Mouse (Mus musculus) bone marrow, adult 2 months (tissue): ENCODE measurements around the gene Cenps. TPM values are rescaled to one million over a fixed set of nuclear protein-coding genes. Genes with fewer than 3 reads are reported as not detected.
A peak's percentile ranks its signal among the peaks of the same experiment; 100 is the strongest.

Experiments
- H3K27ac ChIP-seq: fragments of 200-500 bp; 2 replicates; pipeline ENCODE4 v1.5.1; 2012; ENCODE audit warnings: low read depth, mild to moderate bottlenecking, control low read depth, inconsistent platforms, low read length; ENCODE audit not compliant: control insufficient read depth, poor library complexity, insufficient read depth
- H3K4me1 ChIP-seq: fragments of 200-500 bp; 2 replicates; pipeline ENCODE4 v1.6.1; 2011; ENCODE audit warnings: low read length; ENCODE audit not compliant: control insufficient read depth, insufficient read depth
- H3K4me3 ChIP-seq: fragments of 200-500 bp; replicated peaks from 2 replicates; pipeline ENCODE3; 2011; ENCODE audit warnings: mild to moderate bottlenecking, low read depth, low read length, control low read depth; ENCODE audit not compliant: control insufficient read depth
- CTCF ChIP-seq: fragments of 200-500 bp; IDR thresholded peaks from 2 replicates; pipeline ENCODE4 v1.5.1; 2011; ENCODE audit warnings: low read length, control low read depth; ENCODE audit not compliant: control insufficient read depth, insufficient read depth
- POLR2A ChIP-seq: fragments of 200-500 bp; IDR thresholded peaks from 2 replicates; pipeline ENCODE4 v1.6.1; 2011; ENCODE audit warnings: low read depth, mild to moderate bottlenecking, control low read depth, low read length, borderline replicate concordance; ENCODE audit not compliant: control insufficient read depth
- WGBS: fragments of 180-500 bp; shearing (Covaris S2); methylation state at CpG from one replicate; pipeline ENCODE4 v1.1.7; 2018; 5-methylcytosine and 5-hydroxymethylcytosine counted together
- polyA plus RNA-seq: library from polyadenylated mRNA; stranded (reverse); fragments of >200 nt; gene quantifications from 2 replicates; pipeline ENCODE4 v1.2.4, GENCODE M21; 2011; ENCODE audit warnings: low replicate concordance; ENCODE audit not compliant: missing spikeins, insufficient read depth, insufficient read length

Gene Cenps
- polyA plus RNA-seq, 1 experiment = 47.8 TPM

GRCm38 (mm10) chr4:149150721-149151120 is 13.3 kb upstream of the Cenps start:
- Histone ChIP-seq H3K27ac (0 out of 2 replicates have a peak overlapping the region, but pooled peaks have one; percentile 35), H3K4me1 (peaks cover 5% of the 10 kb centered on the region; the same call in 1 of the 2 replicates), H3K4me3 (no peak overlapping the region)
- WGBS = 90% methylated on average over 11 of the region's 11 CpGs
- no peak for TF ChIP-seq CTCF

GRCm38 (mm10) chr4:149150256-149150655 is 12.8 kb upstream of the Cenps start:
- WGBS = 80% methylated on average over 11 of the region's 11 CpGs
- no peak for TF ChIP-seq POLR2A
- no peak overlapping the region for H3K4me3 ChIP-seq
- H3K4me1 ChIP-seq = peaks cover 5% of the 10 kb centered on the region; the same call in 1 of the 2 replicates
- H3K27ac ChIP-seq = peak overlapping the region; percentile 35; the same call in 1 of the 2 replicates

- TF ChIP-seq CTCF (no peak), POLR2A (no peak)
- peaks cover 5% of the 10 kb centered on the region; the same call in 1 of the 2 replicates for H3K4me1 ChIP-seq
- WGBS = 81% methylated on average over 7 of the region's 7 CpGs
- no peak overlapping the region for H3K27ac ChIP-seq
- H3K4me3 ChIP-seq = no peak overlapping the region
These were observed 12.2 kb upstream of the Cenps start for GRCm38 (mm10) chr4:149149611-149150010.

- TF ChIP-seq CTCF = no peak
- no peak for TF ChIP-seq POLR2A
- no peak overlapping the region for H3K4me3 ChIP-seq
- peak overlapping the region; percentile 43 for H3K27ac ChIP-seq
- peaks cover 5% of the 10 kb centered on the region; the same call in 1 of the 2 replicates for H3K4me1 ChIP-seq
- WGBS = 53% methylated on average over 9 of the region's 9 CpGs
These were observed 11.8 kb upstream of the Cenps start for GRCm38 (mm10) chr4:149149196-149149595.

- TF ChIP-seq POLR2A (no peak), CTCF (no peak)
- WGBS = 42% methylated on average over 4 of the region's 4 CpGs
These were observed 10.7 kb upstream of the Cenps start for GRCm38 (mm10) chr4:149148084-149148483.

GRCm38 (mm10) chr4:149147528-149147927 is 10.1 kb upstream of the Cenps start:
- H3K4me3 ChIP-seq = no peak overlapping the region
- 43% methylated on average over 7 of the region's 7 CpGs for WGBS

More at GRCm38 (mm10) chr4:149148084-149148483, 10.7 kb upstream of the Cenps start:
- H3K27ac ChIP-seq = peak overlapping the region; percentile 86
- H3K4me1 ChIP-seq = peaks cover 5% of the 10 kb centered on the region; the same call in 1 of the 2 replicates
- H3K4me3 ChIP-seq = no peak overlapping the region

GRCm38 (mm10) chr4:149145151-149145550 is 7.7 kb upstream of the Cenps start:
- H3K4me3 ChIP-seq = no peak overlapping the region
- no peak overlapping the region for H3K27ac ChIP-seq
- H3K4me1 ChIP-seq = peaks cover 1% of the 10 kb centered on the region; the same call in 1 of the 2 replicates
- 90% methylated on average over 4 of the region's 4 CpGs for WGBS
- TF ChIP-seq CTCF = no peak
- no peak for TF ChIP-seq POLR2A

More at GRCm38 (mm10) chr4:149147528-149147927, 10.1 kb upstream of the Cenps start:
- Histone ChIP-seq H3K4me1 (peaks cover 4% of the 10 kb centered on the region; the same call in 1 of the 2 replicates), H3K27ac (peak overlapping the region; percentile 86)
- TF ChIP-seq CTCF (no peak), POLR2A (no peak)

- TF ChIP-seq CTCF (peak; percentile 96), POLR2A (no peak)
- Histone ChIP-seq H3K27ac (no peak overlapping the region), H3K4me3 (no peak overlapping the region), H3K4me1 (no peaks in the 10 kb centered on the region; the same call in 1 of the 2 replicates)
- WGBS = 7% methylated on average over 3 of the region's 3 CpGs
These were observed 7.0 kb upstream of the Cenps start for GRCm38 (mm10) chr4:149144459-149144858.

GRCm38 (mm10) chr4:149143594-149143993 is 6.2 kb upstream of the Cenps start:
- 11% methylated on average over 4 of the region's 4 CpGs for WGBS
- Histone ChIP-seq H3K4me3 (no peak overlapping the region), H3K27ac (no peak overlapping the region), H3K4me1 (no peaks in the 10 kb centered on the region; the same call in 1 of the 2 replicates)
- TF ChIP-seq POLR2A (no peak), CTCF (no peak)
